Mouse (Mus musculus) embryonic facial prominence, embryonic 15.5 days (tissue): ENCODE data around the gene Kcnq2. TPM values are rescaled to one million over a fixed set of nuclear protein-coding genes. Genes with fewer than 3 reads are reported as not detected.
A peak's percentile ranks its signal among the peaks of the same experiment; 100 is the strongest.

ENCODE experiments used
- ATAC-seq: fragments of 200-750 bp; cut with Nextera tagmentation; 2 replicates; pipeline ENCODE4 v1.8.0; 2017; ENCODE audit warnings: low read depth, moderate TSS enrichment; ENCODE audit not compliant: insufficient number of reproducible peaks, low FRiP score, low TSS enrichment
- H3K27ac ChIP-seq: fragments of 300-500 bp; sonication (generic); replicated peaks from 2 replicates; pipeline ENCODE4 v1.5.1; 2015; ENCODE audit warnings: mild to moderate bottlenecking, inconsistent platforms
- H3K27me3 ChIP-seq: fragments of 300-500 bp; sonication (generic); 2 replicates; pipeline ENCODE4 v1.6.1; 2015; ENCODE audit warnings: inconsistent platforms
- H3K36me3 ChIP-seq: fragments of 300-500 bp; sonication (generic); 2 replicates; pipeline ENCODE4 v1.6.1; 2015; ENCODE audit warnings: mild to moderate bottlenecking, inconsistent platforms
- H3K4me1 ChIP-seq: fragments of 300-500 bp; sonication (generic); 2 replicates; pipeline ENCODE4 v1.6.1; 2015; ENCODE audit warnings: inconsistent platforms
- H3K4me2 ChIP-seq: fragments of 300-500 bp; sonication (generic); replicated peaks from 2 replicates; pipeline ENCODE4 v1.6.1; 2015; ENCODE audit warnings: mild to moderate bottlenecking, inconsistent platforms
- H3K4me3 ChIP-seq: fragments of 300-500 bp; sonication (generic); replicated peaks from 2 replicates; pipeline ENCODE4 v1.5.1; 2015; ENCODE audit warnings: mild to moderate bottlenecking, inconsistent platforms
- H3K9ac ChIP-seq: fragments of 300-500 bp; sonication (generic); 2 replicates; pipeline ENCODE4 v1.6.1; 2015; ENCODE audit warnings: inconsistent platforms
- H3K9me3 ChIP-seq: fragments of 300-500 bp; sonication (generic); replicated peaks from 2 replicates; pipeline ENCODE4 v1.6.1; 2016; ENCODE audit warnings: inconsistent platforms
- WGBS: fragments of 180-500 bp; shearing (Covaris S2); methylation state at CpG from one replicate; pipeline ENCODE4 v1.1.7; 2015; 5-methylcytosine and 5-hydroxymethylcytosine counted together
- polyA plus RNA-seq: library from polyadenylated mRNA; unstranded; fragments of >200 nt; fragmentation: Nextera tagmentation; extraction: Ambion mirVana; gene quantifications from 2 replicates; pipeline ENCODE4 v1.2.1, GENCODE M21; 2015

Gene Kcnq2
- 0.39 and 0.42 TPM in 2 replicates for polyA plus RNA-seq

- Histone ChIP-seq H3K4me2 (peak within 1 kb of the TSS; percentile 70), H3K4me1 (peaks cover 11% of the 10 kb centered on the region), H3K9me3 (no peaks in the 10 kb centered on the region), H3K9ac (no peak within 1 kb of the TSS), H3K4me3 (peak within 1 kb of the TSS; percentile 43), H3K36me3 (no peaks in the 10 kb centered on the region), H3K27me3 (peaks cover 67% of the 10 kb centered on the region), H3K27ac (no peak within 1 kb of the TSS)
- no peak for ATAC-seq
- WGBS, result under 1% methylated on average over 104 of the region's 104 CpGs
These were observed at the start of gene Kcnq2 for GRCm38 (mm10) chr2:181134591-181135445. Gene Kcnq2, minus strand, starts transcription at chr2:181135300.

GRCm38 (mm10) chr2:181180898-181181297, 45.8 kb upstream of the Kcnq2 start:
- Histone ChIP-seq H3K9me3 (no peaks in the 10 kb centered on the region), H3K27me3 (no peaks in the 10 kb centered on the region), H3K4me3 (no peak overlapping the region), H3K27ac (no peak overlapping the region), H3K9ac (no peak overlapping the region), H3K36me3 (no peaks in the 10 kb centered on the region), H3K4me1 (no peaks in the 10 kb centered on the region), H3K4me2 (no peak overlapping the region)
- 81% methylated on average over 6 of the region's 6 CpGs for whole genome bisulfite sequencing
- ATAC-seq, result no peak

GRCm38 (mm10) chr2:181178471-181178870, 43.4 kb upstream of the Kcnq2 start:
- H3K4me2 ChIP-seq, result no peak overlapping the region
- no peaks in the 10 kb centered on the region for H3K27me3 ChIP-seq
- H3K4me1 ChIP-seq, result no peaks in the 10 kb centered on the region
- WGBS, result 76% methylated on average over 5 of the region's 5 CpGs
- H3K9ac ChIP-seq, result no peak overlapping the region
- H3K4me3 ChIP-seq, result no peak overlapping the region
- H3K27ac ChIP-seq, result no peak overlapping the region
- no peaks in the 10 kb centered on the region for H3K9me3 ChIP-seq
- ATAC-seq, result no peak
- no peaks in the 10 kb centered on the region for H3K36me3 ChIP-seq

- WGBS, result 76% methylated on average over 3 of the region's 3 CpGs
- Histone ChIP-seq H3K4me1 (no peaks in the 10 kb centered on the region), H3K4me2 (no peak overlapping the region), H3K9ac (no peak overlapping the region), H3K36me3 (no peaks in the 10 kb centered on the region), H3K9me3 (no peaks in the 10 kb centered on the region), H3K27ac (no peak overlapping the region), H3K4me3 (no peak overlapping the region), H3K27me3 (no peaks in the 10 kb centered on the region)
- no peak for ATAC-seq
These were observed 42.9 kb upstream of the Kcnq2 start for GRCm38 (mm10) chr2:181178015-181178414.

GRCm38 (mm10) chr2:181174646-181175045, 39.5 kb upstream of the Kcnq2 start:
- Histone ChIP-seq H3K4me1 (no peaks in the 10 kb centered on the region), H3K27ac (no peak overlapping the region), H3K27me3 (no peaks in the 10 kb centered on the region), H3K4me2 (no peak overlapping the region), H3K4me3 (no peak overlapping the region), H3K9ac (no peak overlapping the region), H3K36me3 (no peaks in the 10 kb centered on the region), H3K9me3 (no peaks in the 10 kb centered on the region)
- ATAC-seq, result no peak
- WGBS, result 81% methylated on average over 3 of the region's 3 CpGs

GRCm38 (mm10) chr2:181166469-181166868, 31.4 kb upstream of the Kcnq2 start:
- no peaks in the 10 kb centered on the region for H3K36me3 ChIP-seq
- H3K9ac ChIP-seq, result no peak overlapping the region
- H3K9me3 ChIP-seq, result no peaks in the 10 kb centered on the region
- no peak for ATAC-seq
- no peak overlapping the region for H3K27ac ChIP-seq
- no peaks in the 10 kb centered on the region for H3K27me3 ChIP-seq
- no peak overlapping the region for H3K4me2 ChIP-seq
- 70% methylated on average over 5 of the region's 5 CpGs for WGBS
- H3K4me3 ChIP-seq, result no peak overlapping the region
- no peaks in the 10 kb centered on the region for H3K4me1 ChIP-seq

GRCm38 (mm10) chr2:181160821-181161220, 25.7 kb upstream of the Kcnq2 start:
- Histone ChIP-seq H3K4me1 (0 out of 2 replicates have a peak, but pooled peaks cover 5% of the 10 kb centered on the region), H3K4me3 (no peak overlapping the region), H3K27me3 (peaks cover 27% of the 10 kb centered on the region), H3K36me3 (no peaks in the 10 kb centered on the region), H3K9ac (no peak overlapping the region), H3K4me2 (no peak overlapping the region), H3K9me3 (no peaks in the 10 kb centered on the region), H3K27ac (no peak overlapping the region)
- ATAC-seq, result no peak
- WGBS, result 51% methylated on average over 4 of the region's 4 CpGs

GRCm38 (mm10) chr2:181159771-181160170, 24.7 kb upstream of the Kcnq2 start:
- no peaks in the 10 kb centered on the region for H3K9me3 ChIP-seq
- peak; percentile 34; the same call in 1 of the 2 replicates for ATAC-seq
- 0 out of 2 replicates have a peak, but pooled peaks cover 5% of the 10 kb centered on the region for H3K4me1 ChIP-seq
- no peak overlapping the region for H3K27ac ChIP-seq
- no peak overlapping the region for H3K4me2 ChIP-seq
- WGBS, result 4% methylated on average over 2 of the region's 2 CpGs
- no peaks in the 10 kb centered on the region for H3K36me3 ChIP-seq
- H3K9ac ChIP-seq, result no peak overlapping the region
- peaks cover 37% of the 10 kb centered on the region for H3K27me3 ChIP-seq
- H3K4me3 ChIP-seq, result no peak overlapping the region

- H3K27me3 ChIP-seq, result peaks cover 44% of the 10 kb centered on the region
- H3K9ac ChIP-seq, result no peak overlapping the region
- 0 out of 2 replicates have a peak, but pooled peaks cover 5% of the 10 kb centered on the region for H3K4me1 ChIP-seq
- no peaks in the 10 kb centered on the region for H3K36me3 ChIP-seq
- no peak overlapping the region for H3K4me2 ChIP-seq
- H3K27ac ChIP-seq, result no peak overlapping the region
- no peaks in the 10 kb centered on the region for H3K9me3 ChIP-seq
- no peak for ATAC-seq
- WGBS, result 49% methylated on average over 7 of the region's 7 CpGs
- H3K4me3 ChIP-seq, result no peak overlapping the region
These were observed 24.0 kb upstream of the Kcnq2 start for GRCm38 (mm10) chr2:181159091-181159514.

- no peaks in the 10 kb centered on the region for H3K9me3 ChIP-seq
- 0 out of 2 replicates have a peak, but pooled peaks cover 5% of the 10 kb centered on the region for H3K4me1 ChIP-seq
- no peaks in the 10 kb centered on the region for H3K36me3 ChIP-seq
- no peak overlapping the region for H3K9ac ChIP-seq
- ATAC-seq, result no peak
- H3K4me3 ChIP-seq, result no peak overlapping the region
- no peak overlapping the region for H3K27ac ChIP-seq
- WGBS, result 89% methylated on average over 2 of the region's 2 CpGs
- H3K4me2 ChIP-seq, result no peak overlapping the region
- peaks cover 48% of the 10 kb centered on the region for H3K27me3 ChIP-seq
These were observed 23.4 kb upstream of the Kcnq2 start for GRCm38 (mm10) chr2:181158471-181158870.

- Histone ChIP-seq H3K9me3 (no peaks in the 10 kb centered on the region), H3K36me3 (no peaks in the 10 kb centered on the region), H3K4me2 (no peak overlapping the region), H3K4me3 (no peak overlapping the region), H3K27ac (no peak overlapping the region), H3K9ac (no peak overlapping the region), H3K27me3 (peaks cover 52% of the 10 kb centered on the region), H3K4me1 (0 out of 2 replicates have a peak, but pooled peaks cover 5% of the 10 kb centered on the region)
- ATAC-seq, result no peak
- 72% methylated on average over 6 of the region's 6 CpGs for WGBS
These were observed 22.7 kb upstream of the Kcnq2 start for GRCm38 (mm10) chr2:181157716-181158302.
